In the genomic region with DNA sequence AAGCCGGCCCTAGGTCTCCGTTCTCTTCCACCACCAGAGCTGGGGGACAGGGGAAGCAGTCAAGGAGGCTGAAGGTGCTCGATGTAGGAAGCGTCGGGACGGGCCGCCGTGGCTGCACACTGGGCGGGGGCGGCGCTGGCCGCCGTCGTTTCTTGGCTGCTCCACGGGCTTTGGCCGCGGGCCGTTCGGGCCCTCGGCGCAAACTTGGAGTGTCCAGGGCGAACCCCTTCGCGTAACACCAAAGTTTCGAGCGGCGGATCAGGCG, we compare ENCODE assay signal across 9 mouse cellular contexts. TPM values are rescaled to one million over a fixed set of nuclear protein-coding genes. Genes with fewer than 3 reads are reported as not detected.
DNase-seq lines count a peak whose midpoint lies in the region; ATAC-seq and TF ChIP-seq lines count a peak whose summit lies in the region.
"Had no signal": no experiment of that assay in that cellular context is flagged by ENCODE, and none has a peak within 500 bp of the region (broad histone marks: within the 10 kb centered on the region; RNA-seq: fewer than 3 reads in every experiment).

No protein-coding gene starts in this region.

- DNase-seq in adrenal gland, adult 2 months, result peak; percentile 33
- DNase-seq in adrenal gland, postnatal 4 days (ENCODE audit: low spot score in 2 of 2), result no peak
- DNase-seq in neural tube, embryonic 11.5 days (ENCODE audit: low spot score), result no peak
- no peak for DNase-seq in neural tube, embryonic 10.5 days (ENCODE audit: extremely low spot score, low spot score)
- no peak for DNase-seq in limb, embryonic 11.5 days (ENCODE audit: low spot score)
- DNase-seq in cerebellum, adult 18-20 months, result no peak
- no peak for DNase-seq in right cerebral cortex, postnatal 36 days (ENCODE audit: low spot score in 2 of 2)

- WGBS in neural tube, embryonic 11.5 days, result under 1% methylated on average over 28 of the region's 28 CpGs
- 0% methylated on average over 28 of the region's 28 CpGs for WGBS in limb, embryonic 11.5 days
- 5% methylated on average over 28 of the region's 28 CpGs for WGBS in small intestine, adult 2 months

- TF ChIP-seq POLR2A in small intestine, adult 2 months (IDR thresholded peaks at IDR 0.05; ENCODE audit: low read depth, low read length), result no peak

- peaks cover 25% of the 10 kb centered on the region for H3K4me1 ChIP-seq in neural tube, embryonic 11.5 days (ENCODE audit: control insufficient read depth, insufficient read depth, low read length)
- H3K4me1 ChIP-seq in limb, embryonic 11.5 days (ENCODE audit: control insufficient read depth, insufficient read depth, low read length), result peaks cover 26% of the 10 kb centered on the region
- peaks cover 7% of the 10 kb centered on the region; the same call in 1 of the 2 replicates for H3K4me1 ChIP-seq in small intestine, adult 2 months (ENCODE audit: control insufficient read depth, insufficient read depth, insufficient read length, low read length)

- peaks cover 38% of the 10 kb centered on the region for H3K27me3 ChIP-seq in neural tube, embryonic 11.5 days (ENCODE audit: control insufficient read depth, insufficient read depth, low read length)
- H3K27me3 ChIP-seq in limb, embryonic 11.5 days (ENCODE audit: control insufficient read depth, insufficient read depth, low read length), result peaks cover 43% of the 10 kb centered on the region
- peaks cover 57% of the 10 kb centered on the region for H3K27me3 ChIP-seq in small intestine, adult 2 months (ENCODE audit: control insufficient read depth, insufficient read depth, low read length)

- ATAC-seq in neural tube, embryonic 11.5 days (ENCODE audit: insufficient read depth, low FRiP score, low TSS enrichment), result no peak
- no peak for ATAC-seq in limb, embryonic 11.5 days (ENCODE audit: insufficient number of reproducible peaks, low FRiP score, low TSS enrichment, low read depth)

- peak overlapping the region; percentile 87 for H3K4me2 ChIP-seq in neural tube, embryonic 11.5 days (ENCODE audit: low read depth)
- peak overlapping the region; percentile 92 for H3K4me2 ChIP-seq in limb, embryonic 11.5 days (ENCODE audit: low read depth, severe bottlenecking)

- no peak for TF ChIP-seq CTCF in small intestine, adult 2 months (IDR thresholded peaks at IDR 0.05; ENCODE audit: extremely low read depth, insufficient read length, insufficient replicate concordance, low read depth, low read length)

- H3K9me3 ChIP-seq in neural tube, embryonic 11.5 days (ENCODE audit: control insufficient read depth, low read length), result no peaks in the 10 kb centered on the region
- no peaks in the 10 kb centered on the region for H3K9me3 ChIP-seq in limb, embryonic 11.5 days (ENCODE audit: control insufficient read depth, low read length)

- no peaks in the 10 kb centered on the region for H3K36me3 ChIP-seq in neural tube, embryonic 11.5 days (ENCODE audit: control insufficient read depth, insufficient read depth, low read length)
- H3K36me3 ChIP-seq in limb, embryonic 11.5 days (ENCODE audit: control insufficient read depth, insufficient read depth, low read length), result no peaks in the 10 kb centered on the region
- H3K36me3 ChIP-seq in small intestine, adult 2 months (ENCODE audit: control insufficient read depth, insufficient read depth, low read length), result no peaks in the 10 kb centered on the region

- H3K4me3 ChIP-seq in neural tube, embryonic 11.5 days (ENCODE audit: low read depth, low read length), result peak overlapping the region; percentile 71
- H3K4me3 ChIP-seq in limb, embryonic 11.5 days (ENCODE audit: low read depth, low read length), result peak overlapping the region; percentile 74
- peak overlapping the region; percentile 61 for H3K4me3 ChIP-seq in small intestine, adult 2 months (ENCODE audit: low read depth, low read length)

- H3K27ac ChIP-seq in neural tube, embryonic 11.5 days (ENCODE audit: low read depth, low read length), result no peak overlapping the region
- H3K27ac ChIP-seq in limb, embryonic 11.5 days (replicated peaks; ENCODE audit: low read depth, low read length), result no peak overlapping the region
- H3K27ac ChIP-seq in small intestine, adult 2 months (ENCODE audit: insufficient read depth, low read depth, low read length), result no peak overlapping the region

- peak overlapping the region; percentile 81 for H3K9ac ChIP-seq in neural tube, embryonic 11.5 days (ENCODE audit: low read length)
- peak overlapping the region; percentile 77; the same call in 1 of the 2 replicates for H3K9ac ChIP-seq in limb, embryonic 11.5 days (ENCODE audit: low read length)

RNA-seq across cellular contexts. Expression of gene Epop, which starts 1.3 kb away (rescaled TPM):
- 1 to 10 TPM; 2.0 to 6.8 TPM for total RNA-seq in adrenal gland, adult 2 months (2021)
- 10.6 and 16.2 TPM in 2 replicates for polyA plus RNA-seq in adrenal gland, adult 2 months (2012; rRNA removed)
- 1 to 10 TPM; 4.2 to 4.7 TPM for total RNA-seq in adrenal gland, postnatal 4 days (2021)
- 9.7 and 11.0 TPM in 2 replicates for polyA plus RNA-seq in neural tube, embryonic 11.5 days (2014; fragmentation: Nextera tagmentation; extraction: Ambion mirVana)
- 12.5 and 12.6 TPM in 2 replicates for polyA plus RNA-seq in limb, embryonic 11.5 days (2014; fragmentation: Nextera tagmentation; extraction: Ambion mirVana)
- polyA plus RNA-seq in small intestine, adult 2 months (2012; rRNA removed), result 2.1 and 3.8 TPM in 2 replicates

RNA-seq across cellular contexts. Expression of gene Mllt6, which starts 35.0 kb away (rescaled TPM):
- 10 to 100 TPM; 30.6 to 51.2 TPM for total RNA-seq in adrenal gland, adult 2 months (2021)
- polyA plus RNA-seq in adrenal gland, adult 2 months (2012; rRNA removed), result 73.0 and 85.8 TPM in 2 replicates
- total RNA-seq in adrenal gland, postnatal 4 days (2021), result 10 to 100 TPM; 49.0 to 59.7 TPM
- 3.9 and 4.5 TPM in 2 replicates for polyA plus RNA-seq in neural tube, embryonic 11.5 days (2014; fragmentation: Nextera tagmentation; extraction: Ambion mirVana)
- 4.0 and 4.1 TPM in 2 replicates for polyA plus RNA-seq in limb, embryonic 11.5 days (2014; fragmentation: Nextera tagmentation; extraction: Ambion mirVana)
- polyA plus RNA-seq in small intestine, adult 2 months (2012; rRNA removed), result 18.4 and 38.6 TPM in 2 replicates

RNA-seq across cellular contexts. Expression of gene Srcin1, which starts 52.2 kb away (rescaled TPM):
- total RNA-seq in adrenal gland, adult 2 months (2021), result 10 to 100 TPM; 11.2 to 13.9 TPM
- 13.8 and 17.9 TPM in 2 replicates for polyA plus RNA-seq in adrenal gland, adult 2 months (2012; rRNA removed)
- 10 to 100 TPM; 12.0 to 14.3 TPM for total RNA-seq in adrenal gland, postnatal 4 days (2021)
- polyA plus RNA-seq in neural tube, embryonic 11.5 days (2014; fragmentation: Nextera tagmentation; extraction: Ambion mirVana), result 2.5 and 2.6 TPM in 2 replicates
- 0.28 and 0.34 TPM in 2 replicates for polyA plus RNA-seq in limb, embryonic 11.5 days (2014; fragmentation: Nextera tagmentation; extraction: Ambion mirVana)
- polyA plus RNA-seq in small intestine, adult 2 months (2012; rRNA removed), result 0.43 and 0.53 TPM in 2 replicates
- total RNA-seq: megakaryocyte-erythroid progenitor cell, adult 5-6 weeks had no signal

RNA-seq across cellular contexts. Expression of gene Cisd3, which starts 57.4 kb away (rescaled TPM):
- 100 to 1,000 TPM; 183 to 265 TPM for total RNA-seq in adrenal gland, adult 2 months (2021)
- polyA plus RNA-seq in adrenal gland, adult 2 months (2012; rRNA removed), result 61.6 and 66.4 TPM in 2 replicates
- 100 to 1,000 TPM; 105 to 109 TPM for total RNA-seq in adrenal gland, postnatal 4 days (2021)
- 20.2 and 21.1 TPM in 2 replicates for polyA plus RNA-seq in neural tube, embryonic 11.5 days (2014; fragmentation: Nextera tagmentation; extraction: Ambion mirVana)
- 8.8 and 10.9 TPM in 2 replicates for polyA plus RNA-seq in limb, embryonic 11.5 days (2014; fragmentation: Nextera tagmentation; extraction: Ambion mirVana)
- polyA plus RNA-seq in small intestine, adult 2 months (2012; rRNA removed), result 112 and 249 TPM in 2 replicates
